Mouse (Mus musculus) urinary bladder, postnatal 4 days (tissue): ENCODE data around the gene Iglon5.

Source experiments
- DNase-seq, 2 experiments: peaks; one replicate each; pipeline ENCODE4 v3.0.0; 2021 to 2022; ENCODE audit warnings: low spot score in 2 of 2

Iglon5 gene

GRCm38 (mm10) chr7:43427406-43427805, 62.5 kb downstream of the Iglon5 start, which contains the start of gene Lim2:
Gene Lim2, plus strand, starts transcription at chr7:43427670.
- DNase-seq = no peak

- DNase-seq = no peak
Observed at GRCm38 (mm10) chr7:43423991-43424625, 65.8 kb downstream of the Iglon5 start.

GRCm38 (mm10) chr7:43422995-43423617, 66.8 kb downstream of the Iglon5 start:
- DNase-seq = peak; percentile 63 to 87
